Mouse (Mus musculus) heart, adult 2 months (tissue): Measurements from ENCODE around the gene Hist1h2bg. TPM values are rescaled to one million over a fixed set of nuclear protein-coding genes. Genes with fewer than 3 reads are reported as not detected.

Source experiments
- DNase-seq, 2 experiments: peaks; one replicate each; pipeline ENCODE4 v3.0.0; 2021
- H3K27ac ChIP-seq: fragments of 200-600 bp; 2 replicates; pipeline ENCODE4 v1.8.1; 2022
- H3K27me3 ChIP-seq: fragments of 200-500 bp; 2 replicates; pipeline ENCODE4 v1.6.1; 2012; ENCODE audit warnings: mild to moderate bottlenecking, low read length, inconsistent platforms, mixed read lengths; ENCODE audit not compliant: control insufficient read depth, insufficient read depth
- H3K36me3 ChIP-seq: fragments of 200-500 bp; 2 replicates; pipeline ENCODE4 v1.6.1; 2012; ENCODE audit warnings: low read length, inconsistent platforms; ENCODE audit not compliant: control insufficient read depth, insufficient read depth
- H3K4me1 ChIP-seq: fragments of 200-500 bp; 2 replicates; pipeline ENCODE4 v1.6.1; 2011; ENCODE audit warnings: low read length; ENCODE audit not compliant: control insufficient read depth, insufficient read depth
- H3K4me3 ChIP-seq: fragments of 200-600 bp; 2 replicates; pipeline ENCODE4 v1.8.1; 2022
- H3K79me2 ChIP-seq: fragments of 200-500 bp; replicated peaks from 2 replicates; pipeline ENCODE4 v1.6.1; 2012; ENCODE audit warnings: mild to moderate bottlenecking, inconsistent platforms, low read length, moderate library complexity, mixed read lengths; ENCODE audit not compliant: control insufficient read depth, insufficient read depth
- H3K9ac ChIP-seq: fragments of 200-500 bp; 2 replicates; pipeline ENCODE4 v1.6.1; 2012; ENCODE audit warnings: low read depth, mild to moderate bottlenecking, control low read depth, inconsistent platforms, low read length, mixed read lengths
- CTCF ChIP-seq: fragments of 200-600 bp; IDR thresholded peaks from 2 replicates; pipeline ENCODE4 v1.8.1; 2022; ENCODE audit warnings: antibody characterized with exemption, mild to moderate bottlenecking, moderate library complexity
- EP300 ChIP-seq: fragments of 200-500 bp; IDR thresholded peaks from 2 replicates; pipeline ENCODE4 v1.6.1; 2011; ENCODE audit warnings: low read depth, low read length, control low read depth; ENCODE audit not compliant: insufficient read depth
- POLR2A ChIP-seq: fragments of 200-500 bp; IDR thresholded peaks from 2 replicates; pipeline ENCODE4 v1.6.1; 2011; ENCODE audit warnings: mild to moderate bottlenecking, low read depth, low read length, control low read depth; ENCODE audit not compliant: insufficient read depth
- WGBS: fragments of 180-500 bp; shearing (Covaris S2); methylation state at CpG from one replicate; pipeline ENCODE4 v1.1.7; 2018; 5-methylcytosine and 5-hydroxymethylcytosine counted together
- intact Hi-C: fragments of 180-260 bp; cut with DNase I; formaldehyde crosslinking; loops from one replicate; pipeline ENCODE4 v1.15.1; 2025
- polyA plus RNA-seq: library from polyadenylated mRNA; depleted of rRNA; stranded (reverse); fragments of >200 nt; gene quantifications from 2 replicates; pipeline ENCODE4 v1.2.3, GENCODE M21; 2012
- total RNA-seq, 2 experiments: library from RNA; stranded (reverse); gene quantifications; 2 replicates each; pipeline ENCODE4 v1.2.3; 2021

Gene Hist1h2bg
- total and polyA plus RNA-seq, 3 experiments: 3.3 to 19.5 (median 16.4) TPM

- 42% methylated on average over 5 of the region's 5 CpGs for WGBS
- Histone ChIP-seq H3K36me3 (no peaks in the 10 kb centered on the region), H3K27me3 (no peaks in the 10 kb centered on the region), H3K4me3 (no peak overlapping the region), H3K9ac (no peak overlapping the region), H3K79me2 (no peaks in the 10 kb centered on the region), H3K27ac (no peak overlapping the region), H3K4me1 (no peaks in the 10 kb centered on the region; the same call in 1 of the 2 replicates)
- DNase-seq: no peak
- TF ChIP-seq EP300 (no peak), POLR2A (no peak), CTCF (no peak)
- intact Hi-C loops: no loop called here
These were observed 22.0 kb downstream of the Hist1h2bg start for GRCm38 (mm10) chr13:23593051-23593770.

- no peak overlapping the region for H3K4me3 ChIP-seq
- H3K27ac ChIP-seq: no peak overlapping the region
- no peak overlapping the region for H3K9ac ChIP-seq
- intact Hi-C loops: no loop called here
- WGBS: 76% methylated on average over 2 of the region's 2 CpGs
- no peaks in the 10 kb centered on the region for H3K27me3 ChIP-seq
- H3K4me1 ChIP-seq: no peaks in the 10 kb centered on the region; the same call in 1 of the 2 replicates
- no peak for DNase-seq
- no peak for TF ChIP-seq CTCF
- no peak for TF ChIP-seq EP300
- no peak for TF ChIP-seq POLR2A
- no peaks in the 10 kb centered on the region for H3K79me2 ChIP-seq
- no peaks in the 10 kb centered on the region for H3K36me3 ChIP-seq
These were observed 24.0 kb downstream of the Hist1h2bg start for GRCm38 (mm10) chr13:23595185-23595584.

DNA sequence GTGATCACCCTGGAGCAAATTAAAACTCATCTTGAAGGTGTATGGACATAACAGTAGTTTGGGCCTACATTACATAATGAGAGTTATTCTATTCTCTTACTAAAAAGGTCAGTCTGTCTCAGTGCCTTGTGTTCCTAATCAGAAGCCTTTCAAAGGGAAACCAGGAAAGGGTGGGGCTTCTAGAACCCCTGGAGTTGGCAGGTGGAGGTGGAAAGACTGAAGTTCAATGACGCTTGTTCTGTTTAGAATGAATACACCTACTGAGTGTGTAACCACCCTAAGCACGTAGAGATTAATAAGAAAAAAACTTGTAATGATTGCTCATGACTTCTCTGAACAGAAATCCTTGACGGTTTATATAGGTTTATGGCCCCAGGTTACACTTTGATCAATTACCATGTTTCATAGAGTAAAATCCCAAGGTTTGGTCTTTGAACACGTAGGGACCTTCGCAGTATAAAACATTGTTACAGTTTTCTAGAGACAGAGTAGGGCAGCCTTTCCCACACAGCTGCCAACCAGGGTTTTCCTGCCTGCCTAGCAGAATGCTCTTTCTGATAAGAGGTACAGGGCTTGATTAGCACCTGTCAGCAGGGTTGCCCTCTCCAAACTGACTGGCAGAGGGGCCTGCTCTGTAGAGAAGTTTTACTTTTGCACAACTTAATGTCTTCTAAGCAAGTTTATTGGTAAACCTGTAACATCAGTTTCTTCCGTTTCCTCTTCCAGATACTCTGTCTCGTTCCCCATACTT, 24.6 kb downstream of the Hist1h2bg start:
- H3K36me3 ChIP-seq: no peaks in the 10 kb centered on the region
- H3K4me1 ChIP-seq: no peaks in the 10 kb centered on the region; the same call in 1 of the 2 replicates
- H3K27ac ChIP-seq: no peak overlapping the region
- no peak overlapping the region for H3K4me3 ChIP-seq
- TF ChIP-seq POLR2A: no peak
- TF ChIP-seq CTCF: no peak
- no peak for TF ChIP-seq EP300
- H3K79me2 ChIP-seq: no peaks in the 10 kb centered on the region
- H3K9ac ChIP-seq: no peak overlapping the region
- no peaks in the 10 kb centered on the region for H3K27me3 ChIP-seq
- 77% methylated on average over 7 of the region's 7 CpGs for WGBS
- intact Hi-C loops: no loop called here
- DNase-seq: no peak

- peak; percentile 96 for TF ChIP-seq CTCF
- 0 out of 2 replicates have a peak, but pooled peaks have one; percentile 44 for TF ChIP-seq EP300
- TF ChIP-seq POLR2A: no peak
These were observed 26.8 kb downstream of the Hist1h2bg start for GRCm38 (mm10) chr13:23597957-23598356.

GRCm38 (mm10) chr13:23603182-23603699, 32.0 kb downstream of the Hist1h2bg start:
- DNase-seq: no peak
- Histone ChIP-seq H3K9ac (no peak overlapping the region), H3K36me3 (no peaks in the 10 kb centered on the region), H3K4me3 (no peak overlapping the region), H3K27me3 (no peaks in the 10 kb centered on the region), H3K27ac (no peak overlapping the region), H3K79me2 (no peaks in the 10 kb centered on the region), H3K4me1 (no peaks in the 10 kb centered on the region)
- 26% methylated on average over 7 of the region's 7 CpGs for WGBS
- TF ChIP-seq EP300 (no peak), POLR2A (no peak), CTCF (no peak)
- intact Hi-C loops: no loop called here

More at GRCm38 (mm10) chr13:23597957-23598356, 26.8 kb downstream of the Hist1h2bg start:
- Histone ChIP-seq H3K27me3 (no peaks in the 10 kb centered on the region), H3K4me1 (no peaks in the 10 kb centered on the region; the same call in 1 of the 2 replicates), H3K4me3 (no peak overlapping the region), H3K9ac (no peak overlapping the region), H3K79me2 (no peaks in the 10 kb centered on the region), H3K36me3 (no peaks in the 10 kb centered on the region), H3K27ac (no peak overlapping the region)
- 7% methylated on average over 9 of the region's 9 CpGs for WGBS
- intact Hi-C loops: loop anchor here (1.0 kb wide), 1 partner anchor 174 kb away; no protein-coding TSS in a partner anchor
- peak; percentile 73 to 84 for DNase-seq
